Mouse (Mus musculus): ENCODE measurements around the gene Tmem239.

The Tmem239 gene

DNA sequence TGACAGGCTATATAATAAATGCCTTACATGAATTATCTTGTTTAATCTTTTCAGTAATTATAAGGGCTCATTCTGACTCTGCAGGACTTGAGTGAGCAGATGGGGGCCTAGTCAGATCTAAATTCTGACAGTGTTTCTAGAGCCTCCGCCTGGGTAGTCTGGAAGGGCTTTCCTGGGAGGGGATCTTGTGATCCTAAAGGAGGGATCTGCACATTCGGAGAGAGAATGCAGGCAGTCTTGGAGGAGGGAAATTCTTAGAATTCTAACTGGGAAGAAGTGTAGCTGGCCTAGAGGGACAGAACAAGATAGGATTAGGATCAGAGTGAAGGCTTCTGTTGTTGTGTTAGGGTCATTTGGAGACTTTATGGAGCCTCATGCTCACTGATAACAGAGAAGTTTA lies 46.0 kb downstream of the Tmem239 start:
- DNase-seq: no peak

DNA sequence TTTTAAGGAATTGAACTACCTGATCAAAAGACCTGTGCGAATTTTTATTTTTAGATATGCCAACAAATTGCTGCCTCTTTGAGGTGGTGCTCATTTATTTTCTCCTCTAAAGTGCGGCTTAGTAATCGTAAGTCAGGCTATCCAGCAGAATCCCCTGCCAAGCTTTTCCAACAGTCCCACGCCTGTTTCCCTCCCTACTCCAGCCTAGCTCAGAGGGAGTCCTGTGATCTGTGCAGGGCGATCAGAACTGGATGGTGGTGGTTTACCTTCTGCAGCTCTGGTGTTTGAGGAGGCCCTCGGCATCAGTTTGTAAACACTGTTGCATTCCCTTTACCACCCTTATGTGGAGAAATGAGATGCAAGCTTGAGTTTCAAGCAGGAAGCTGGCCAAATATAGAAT lies 47.1 kb downstream of the Tmem239 start:
- no peak for DNase-seq

GRCm38 (mm10) chr2:130454748-130455370 lies 48.6 kb downstream of the Tmem239 start:
- DNase-seq: peak; percentile 12
